Mouse (Mus musculus): ENCODE results near the gene Fut4. TPM values are rescaled to one million over a fixed set of nuclear protein-coding genes. Genes with fewer than 3 reads are reported as not detected.

Fut4 gene
- total and polyA plus RNA-seq, 3 experiments: 0.05 TPM; not detected in 2

GRCm38 (mm10) chr9:14770803-14771471 is 18.7 kb upstream of the Fut4 start, which contains the start of gene 1700012B09Rik:
1700012B09Rik (minus strand) TSS chr9:14771030.
- no peaks in the 10 kb centered on the region for H3K9me3 ChIP-seq (replicated peaks)
- no peaks in the 10 kb centered on the region for H3K36me3 ChIP-seq (replicated peaks)
- DNase-seq (ENCODE audit: low spot score) (no peak), ATAC-seq (ENCODE audit: extremely low read depth, insufficient number of reproducible peaks, low FRiP score, poor library complexity, severe bottlenecking) (no peak)
- no peak for TF ChIP-seq GATA2 (IDR thresholded peaks at IDR 0.05; ENCODE audit: borderline replicate concordance, low read depth, low read length)
- TF ChIP-seq GATA1 (IDR thresholded peaks at IDR 0.05; ENCODE audit: borderline replicate concordance, low read length): no peak
- no peak for TF ChIP-seq CTCF (IDR thresholded peaks at IDR 0.05; ENCODE audit: low read depth, low read length)
- TF ChIP-seq POLR2AphosphoS5 (IDR thresholded peaks at IDR 0.05; ENCODE audit: insufficient replicate concordance, low read depth, low read length): no peak
- TF ChIP-seq TAL1 (conservative IDR thresholded peaks at IDR 0.05; ENCODE audit: low read depth, low read length): no peak
- H3K27me3 ChIP-seq (ENCODE audit: insufficient read depth, low read length): peaks cover 19% of the 10 kb centered on the region
- 0 out of 2 replicates have a peak, but pooled peaks cover 4% of the 10 kb centered on the region for H3K4me1 ChIP-seq (ENCODE audit: insufficient read depth, low read depth, low read length)
- no peak within 1 kb of the TSS for H3K4me3 ChIP-seq (ENCODE audit: low read depth, low read length)

GRCm38 (mm10) chr9:14769811-14770210 is 17.6 kb upstream of the Fut4 start:
- TF ChIP-seq GATA2 (IDR thresholded peaks at IDR 0.05; ENCODE audit: borderline replicate concordance, low read depth, low read length): no peak
- no peak for TF ChIP-seq POLR2AphosphoS5 (IDR thresholded peaks at IDR 0.05; ENCODE audit: insufficient replicate concordance, low read depth, low read length)
- TF ChIP-seq GATA1 (IDR thresholded peaks at IDR 0.05; ENCODE audit: borderline replicate concordance, low read length): no peak
- TF ChIP-seq TAL1 (conservative IDR thresholded peaks at IDR 0.05; ENCODE audit: low read depth, low read length): no peak
- TF ChIP-seq CTCF (IDR thresholded peaks at IDR 0.05; ENCODE audit: low read depth, low read length): no peak
- Histone ChIP-seq H3K4me3 (ENCODE audit: low read depth, low read length) (no peak overlapping the region), H3K27me3 (ENCODE audit: insufficient read depth, low read length) (peaks cover 23% of the 10 kb centered on the region), H3K9me3 (replicated peaks) (no peaks in the 10 kb centered on the region), H3K36me3 (replicated peaks) (no peaks in the 10 kb centered on the region), H3K4me1 (ENCODE audit: insufficient read depth, low read depth, low read length) (0 out of 2 replicates have a peak, but pooled peaks cover 4% of the 10 kb centered on the region)
- no peak for DNase-seq (ENCODE audit: low spot score)
- ATAC-seq (ENCODE audit: extremely low read depth, insufficient number of reproducible peaks, low FRiP score, poor library complexity, severe bottlenecking): no peak

GRCm38 (mm10) chr9:14764765-14765164 is 12.6 kb upstream of the Fut4 start:
- peaks cover 19% of the 10 kb centered on the region for H3K27me3 ChIP-seq (ENCODE audit: insufficient read depth, low read length)
- ATAC-seq (ENCODE audit: extremely low read depth, insufficient number of reproducible peaks, low FRiP score, poor library complexity, severe bottlenecking) (no peak), DNase-seq (ENCODE audit: low spot score) (peak; percentile 21)
- no peak overlapping the region for H3K4me3 ChIP-seq (ENCODE audit: low read depth, low read length)
- no peaks in the 10 kb centered on the region for H3K9me3 ChIP-seq (replicated peaks)
- H3K36me3 ChIP-seq (replicated peaks): no peaks in the 10 kb centered on the region
- TF ChIP-seq CTCF (IDR thresholded peaks at IDR 0.05; ENCODE audit: low read depth, low read length) (0 out of 2 replicates have a peak, but pooled peaks have one; percentile 38), GATA2 (IDR thresholded peaks at IDR 0.05; ENCODE audit: borderline replicate concordance, low read depth, low read length) (no peak)
- H3K4me1 ChIP-seq (ENCODE audit: insufficient read depth, low read depth, low read length): peaks cover 2% of the 10 kb centered on the region; the same call in 1 of the 2 replicates

- Histone ChIP-seq H3K9me3 (replicated peaks) (no peaks in the 10 kb centered on the region), H3K36me3 (replicated peaks) (no peaks in the 10 kb centered on the region), H3K27me3 (ENCODE audit: insufficient read depth, low read length) (peaks cover 11% of the 10 kb centered on the region; the same call in 1 of the 2 replicates), H3K4me1 (ENCODE audit: insufficient read depth, low read depth, low read length) (no peaks in the 10 kb centered on the region; the same call in 1 of the 2 replicates), H3K4me3 (ENCODE audit: low read depth, low read length) (no peak overlapping the region)
- ATAC-seq (ENCODE audit: extremely low read depth, insufficient number of reproducible peaks, low FRiP score, poor library complexity, severe bottlenecking): no peak
- no peak for TF ChIP-seq GATA2 (IDR thresholded peaks at IDR 0.05; ENCODE audit: borderline replicate concordance, low read depth, low read length)
- no peak for TF ChIP-seq POLR2AphosphoS5 (IDR thresholded peaks at IDR 0.05; ENCODE audit: insufficient replicate concordance, low read depth, low read length)
- TF ChIP-seq CTCF (IDR thresholded peaks at IDR 0.05; ENCODE audit: low read depth, low read length): no peak
- no peak for TF ChIP-seq GATA1 (IDR thresholded peaks at IDR 0.05; ENCODE audit: borderline replicate concordance, low read length)
- no peak for TF ChIP-seq TAL1 (conservative IDR thresholded peaks at IDR 0.05; ENCODE audit: low read depth, low read length)
- no peak for DNase-seq (ENCODE audit: low spot score)
Observed at GRCm38 (mm10) chr9:14759261-14759660, 7.1 kb upstream of the Fut4 start.

- H3K4me1 ChIP-seq (ENCODE audit: insufficient read depth, low read depth, low read length): no peaks in the 10 kb centered on the region; the same call in 1 of the 2 replicates
- H3K36me3 ChIP-seq (replicated peaks): no peaks in the 10 kb centered on the region
- no peaks in the 10 kb centered on the region for H3K9me3 ChIP-seq (replicated peaks)
- H3K27me3 ChIP-seq (ENCODE audit: insufficient read depth, low read length): peaks cover 11% of the 10 kb centered on the region; the same call in 1 of the 2 replicates
- H3K4me3 ChIP-seq (ENCODE audit: low read depth, low read length): no peak overlapping the region
- ATAC-seq (ENCODE audit: extremely low read depth, insufficient number of reproducible peaks, low FRiP score, poor library complexity, severe bottlenecking) (no peak), DNase-seq (ENCODE audit: low spot score) (no peak)
- TF ChIP-seq TAL1 (conservative IDR thresholded peaks at IDR 0.05; ENCODE audit: low read depth, low read length) (no peak), GATA2 (IDR thresholded peaks at IDR 0.05; ENCODE audit: borderline replicate concordance, low read depth, low read length) (no peak), POLR2AphosphoS5 (IDR thresholded peaks at IDR 0.05; ENCODE audit: insufficient replicate concordance, low read depth, low read length) (no peak), GATA1 (IDR thresholded peaks at IDR 0.05; ENCODE audit: borderline replicate concordance, low read length) (no peak), CTCF (IDR thresholded peaks at IDR 0.05; ENCODE audit: low read depth, low read length) (no peak)
Observed at GRCm38 (mm10) chr9:14758590-14758989, 6.4 kb upstream of the Fut4 start.

GRCm38 (mm10) chr9:14754469-14754868 is 2.3 kb upstream of the Fut4 start:
- Histone ChIP-seq H3K27me3 (ENCODE audit: insufficient read depth, low read length) (0 out of 2 replicates have a peak, but pooled peaks cover 4% of the 10 kb centered on the region), H3K36me3 (replicated peaks) (no peaks in the 10 kb centered on the region), H3K4me3 (ENCODE audit: low read depth, low read length) (no peak overlapping the region), H3K4me1 (ENCODE audit: insufficient read depth, low read depth, low read length) (no peaks in the 10 kb centered on the region; the same call in 1 of the 2 replicates), H3K9me3 (replicated peaks) (no peaks in the 10 kb centered on the region)
- ATAC-seq (ENCODE audit: extremely low read depth, insufficient number of reproducible peaks, low FRiP score, poor library complexity, severe bottlenecking) (no peak), DNase-seq (ENCODE audit: low spot score) (no peak)
- TF ChIP-seq TAL1 (conservative IDR thresholded peaks at IDR 0.05; ENCODE audit: low read depth, low read length) (no peak), POLR2AphosphoS5 (IDR thresholded peaks at IDR 0.05; ENCODE audit: insufficient replicate concordance, low read depth, low read length) (no peak), CTCF (IDR thresholded peaks at IDR 0.05; ENCODE audit: low read depth, low read length) (no peak), GATA2 (IDR thresholded peaks at IDR 0.05; ENCODE audit: borderline replicate concordance, low read depth, low read length) (no peak), GATA1 (IDR thresholded peaks at IDR 0.05; ENCODE audit: borderline replicate concordance, low read length) (no peak)
